Mouse (Mus musculus) kidney, adult 2 months (tissue): ENCODE results near the gene Hesx1.

Experiments used
- CTCF ChIP-seq: fragments of 200-500 bp; conservative IDR thresholded peaks from 2 replicates; pipeline ENCODE4 v1.5.1; 2011; ENCODE audit warnings: low read depth, mild to moderate bottlenecking, control low read depth, low read length, moderate library complexity, mixed read lengths; ENCODE audit not compliant: insufficient read depth, insufficient read length
- POLR2A ChIP-seq: fragments of 200-500 bp; IDR thresholded peaks from one replicate; pipeline ENCODE4 v1.6.1; 2011; ENCODE audit warnings: low read depth, low read length, control low read depth

DNA sequence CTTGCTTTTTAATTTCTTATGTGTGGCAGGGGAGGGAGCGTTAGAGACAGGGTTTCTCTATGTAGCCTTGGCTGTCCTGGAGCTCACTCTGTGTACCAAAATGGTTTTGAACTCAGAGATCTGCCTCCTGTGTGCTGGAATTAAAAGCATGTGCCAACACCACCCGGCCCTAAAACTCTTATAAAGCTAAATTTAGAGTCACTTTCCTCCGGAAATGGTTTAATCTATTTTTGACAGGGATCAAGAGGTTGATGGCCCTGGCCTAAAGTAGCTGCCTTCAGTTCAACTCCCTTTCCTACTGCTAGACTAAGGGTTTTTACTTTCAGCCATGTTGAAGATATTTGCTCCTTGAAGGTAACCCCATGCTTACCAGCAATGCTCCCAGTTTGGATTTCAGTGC lies 789 bp upstream of the Hesx1 start:
- TF ChIP-seq POLR2A (no peak), CTCF (no peak)
